Mouse (Mus musculus) cerebellum, postnatal 25 days (tissue): ENCODE data around the gene Tgtp2.
"Not testable (repeated sequence)": the region's sequence is repeated elsewhere in the genome, so short reads cannot be mapped to it uniquely, and the experiment has no call there.

Experiments used
- DNase-seq, 2 experiments: peaks; one replicate each; pipeline ENCODE4 v3.0.0; 2021; ENCODE audit warnings: mixed read lengths in 2 of 2

The Tgtp2 gene

DNA sequence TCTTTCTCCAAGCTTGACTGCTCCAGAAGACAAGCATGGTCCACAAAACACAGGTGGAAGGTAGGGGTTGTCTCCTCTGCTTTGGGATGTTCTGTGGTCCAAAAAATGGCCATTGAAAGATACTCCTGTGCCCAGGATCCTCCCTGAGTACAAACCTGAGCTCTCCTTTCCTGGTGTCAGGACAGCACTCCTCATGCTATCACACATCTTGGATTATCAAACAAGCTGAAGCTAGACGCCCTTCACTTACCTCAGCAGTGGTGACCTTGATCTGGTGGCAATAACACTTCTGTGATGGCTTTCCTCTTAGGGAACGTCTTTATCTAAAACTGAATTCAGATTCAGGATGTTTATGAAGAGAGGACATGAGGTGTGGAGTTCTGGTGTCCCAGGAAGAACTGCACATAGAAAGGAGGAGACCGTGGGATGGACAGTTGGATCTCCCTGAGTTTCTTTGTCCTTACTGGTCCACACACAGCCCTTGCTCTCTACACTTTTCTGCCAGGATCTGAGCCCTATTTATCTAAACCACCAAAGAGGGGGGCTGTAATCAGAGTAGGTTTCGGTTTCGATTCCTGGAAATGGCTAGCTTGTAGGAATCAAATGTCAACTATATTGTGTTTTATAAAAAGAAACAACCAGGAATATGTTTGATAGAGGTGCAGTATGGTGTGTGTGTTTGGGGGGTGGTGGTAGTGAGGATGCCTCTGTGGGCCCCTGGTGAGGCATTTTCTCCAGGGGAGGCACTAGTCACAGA, at the start of gene Tgtp2:
Gene Tgtp2, minus strand, starts transcription at position 494 of the 757 bp plus-strand sequence.
- DNase-seq: not testable (repeated sequence)

DNA sequence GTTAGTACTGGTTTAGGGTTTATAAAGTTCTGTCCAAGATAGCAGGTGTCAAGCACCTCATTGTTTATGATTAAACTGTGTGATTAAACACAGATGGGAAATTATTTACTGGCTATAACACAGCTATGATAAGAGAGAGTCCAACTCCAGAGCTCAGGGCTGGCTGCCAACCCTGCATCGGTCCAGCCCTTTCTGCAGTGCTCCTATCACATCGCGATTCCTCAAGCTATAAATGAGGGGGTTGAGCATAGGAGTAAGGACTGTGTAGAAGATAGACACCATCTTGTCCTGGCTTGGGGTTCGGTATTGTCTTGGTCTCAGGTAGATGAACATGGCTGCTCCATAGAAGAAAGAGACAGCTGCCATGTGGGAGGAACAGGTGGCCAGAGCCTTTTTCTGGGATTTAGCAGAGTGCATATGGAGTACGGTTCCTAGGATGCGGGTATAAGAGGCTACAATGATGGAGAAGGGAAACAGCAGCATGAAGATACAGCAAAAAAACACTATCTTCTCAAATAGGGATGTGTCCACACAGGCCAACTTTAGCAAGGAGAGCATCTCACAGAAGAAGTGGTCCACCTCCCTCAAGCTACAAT, 48.7 kb upstream of the Tgtp2 start:
- no peak for DNase-seq

DNA sequence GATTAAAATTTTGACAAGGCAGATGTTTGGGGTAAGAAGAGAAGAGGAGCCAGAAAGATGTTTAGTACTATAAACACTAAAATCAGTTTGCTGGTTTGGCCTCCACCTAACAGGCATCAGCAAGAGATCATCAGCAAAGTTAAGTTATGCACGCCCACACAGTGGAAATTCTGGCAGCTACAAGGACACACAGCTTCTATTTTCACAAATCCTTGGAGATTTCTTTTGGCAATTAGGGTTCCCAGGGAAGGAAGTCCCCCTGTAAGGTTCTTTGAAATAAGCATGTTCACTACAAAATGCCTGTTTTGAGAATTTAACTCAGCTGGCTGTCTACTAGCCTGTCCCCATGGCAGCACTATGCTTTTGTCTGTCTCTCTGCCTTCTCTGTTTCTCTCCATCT, 47.0 kb upstream of the Tgtp2 start:
- DNase-seq: no peak

DNA sequence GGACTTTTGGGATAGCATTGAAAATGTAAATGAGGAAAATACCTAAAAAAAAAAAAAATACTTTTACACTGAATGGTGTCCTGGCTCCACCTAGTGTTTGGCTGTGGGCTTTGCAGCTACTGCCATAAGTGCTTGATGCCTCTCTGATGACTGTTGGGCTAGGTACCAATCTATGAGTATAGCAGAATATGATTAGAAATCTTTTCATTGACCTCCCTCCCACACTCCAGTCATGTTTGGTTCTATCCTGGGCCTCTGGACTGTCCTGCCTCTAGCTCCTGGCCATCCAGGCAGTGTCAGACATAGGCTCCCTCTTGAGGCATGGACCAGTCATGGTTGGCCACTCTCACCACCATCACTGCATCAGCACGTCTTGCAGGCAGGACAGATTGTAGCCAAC, 44.8 kb upstream of the Tgtp2 start:
- DNase-seq: peak in 1 of 2 experiments; percentile 18

DNA sequence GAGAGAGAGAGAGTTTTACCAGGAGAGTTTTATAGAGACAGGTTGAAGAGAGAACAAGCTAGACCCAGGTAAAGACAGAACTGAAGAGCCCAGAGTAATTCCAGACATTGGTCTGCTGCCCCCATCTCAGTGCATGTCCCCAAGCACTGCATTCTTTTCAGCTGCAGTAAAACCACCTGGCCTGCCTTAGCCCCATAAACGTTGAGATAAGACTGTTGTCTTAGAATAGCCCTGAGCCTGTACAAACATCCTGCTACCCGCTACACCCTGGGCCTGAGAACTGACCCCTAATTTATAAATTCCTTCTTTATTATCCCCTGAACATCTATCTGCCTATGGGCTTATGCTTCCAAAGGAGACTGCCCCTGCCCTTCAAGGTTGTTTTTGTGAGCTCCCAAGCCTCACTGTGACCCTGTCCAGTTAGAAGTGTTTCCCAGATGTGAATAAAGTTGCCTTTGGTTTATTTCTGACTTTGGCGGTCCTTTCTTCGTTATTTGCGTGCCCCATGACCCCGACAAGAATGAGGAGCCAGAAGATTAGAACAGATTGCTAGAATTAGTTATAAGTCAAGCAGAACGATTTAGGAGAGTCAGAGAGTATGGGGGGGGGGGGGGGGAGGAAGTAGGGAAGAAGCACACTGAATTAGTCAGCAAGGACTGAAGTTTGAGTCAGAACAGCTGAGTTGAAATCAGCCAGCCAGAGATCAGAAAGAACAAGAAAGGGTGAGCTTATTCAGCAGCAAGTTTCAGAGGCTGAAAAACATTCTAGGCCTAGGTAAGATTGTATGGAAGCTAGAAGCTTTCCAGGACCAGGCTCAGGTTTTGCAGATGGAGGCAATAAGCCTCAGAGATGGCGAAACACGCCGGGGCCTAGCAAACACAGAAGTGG, 43.9 kb upstream of the Tgtp2 start:
- no peak for DNase-seq

DNA sequence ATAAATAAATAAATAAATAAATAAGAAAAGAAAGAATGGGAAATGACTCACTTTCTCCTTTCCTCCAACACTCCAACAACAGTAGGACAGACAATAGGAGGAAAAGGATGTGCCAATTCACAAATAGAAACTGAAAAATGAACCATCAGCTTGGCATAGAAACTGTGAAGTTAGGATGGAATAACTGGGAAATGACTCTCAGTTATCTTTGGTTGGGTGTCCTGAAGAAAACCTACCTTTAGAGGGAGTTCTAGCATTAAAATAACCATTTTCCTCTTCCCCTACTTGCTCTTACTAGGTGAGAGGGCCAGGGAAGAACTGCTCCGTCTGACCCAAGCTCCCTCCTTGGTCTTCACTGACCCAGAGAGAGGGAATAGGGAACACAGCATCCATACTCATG, 41.7 kb upstream of the Tgtp2 start:
- no peak for DNase-seq

DNA sequence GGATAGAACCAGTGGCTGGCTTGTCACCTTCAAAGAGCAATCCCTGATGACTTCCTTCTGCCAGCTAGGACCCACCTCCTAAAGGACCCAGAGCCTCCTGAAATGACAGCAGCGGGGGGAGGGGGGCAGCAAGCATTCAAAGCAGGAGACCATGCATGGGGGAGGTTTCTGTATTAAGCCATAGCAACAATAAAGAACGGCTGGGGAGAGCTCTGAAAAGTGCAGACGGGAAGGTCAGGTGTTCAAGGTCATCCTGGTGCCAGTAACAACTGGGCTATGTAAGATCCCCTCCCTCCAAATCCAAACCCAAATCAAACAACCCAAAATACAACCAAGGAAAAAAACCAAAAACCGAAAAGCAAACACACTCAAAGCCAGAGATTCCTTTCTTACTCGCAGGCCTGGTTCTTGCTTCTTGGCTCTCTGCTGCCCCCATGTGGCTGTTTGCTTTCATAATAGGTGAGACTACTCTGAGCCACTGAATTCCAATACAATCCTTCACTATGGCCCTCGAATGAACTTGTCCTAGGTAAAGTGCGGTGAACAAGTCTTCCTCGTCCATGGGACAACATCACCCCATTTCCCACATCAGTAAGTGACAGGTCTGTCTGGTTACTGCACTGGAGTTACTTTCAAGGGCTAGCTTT, 39.2 kb upstream of the Tgtp2 start:
- peak; percentile 77 to 90 for DNase-seq

DNA sequence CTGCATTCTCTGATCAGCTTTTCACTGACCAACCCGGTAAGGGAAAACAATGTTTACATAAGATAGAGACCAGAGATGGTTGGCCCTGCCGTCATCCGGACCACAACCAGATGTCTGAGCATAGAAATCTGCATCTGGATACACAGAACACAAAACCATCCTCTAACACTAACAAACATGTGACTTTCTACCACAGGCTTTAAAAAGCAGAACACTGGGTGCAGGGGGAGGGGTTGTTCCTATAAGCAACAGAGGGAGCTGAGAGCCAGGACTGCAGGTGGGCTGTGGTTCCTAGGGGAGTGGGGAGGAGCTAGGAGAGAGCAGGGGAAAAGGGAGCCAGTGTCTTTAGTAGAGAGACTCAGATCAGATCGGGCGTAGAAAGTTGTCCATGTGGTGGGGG, 37.5 kb upstream of the Tgtp2 start:
- no peak for DNase-seq

DNA sequence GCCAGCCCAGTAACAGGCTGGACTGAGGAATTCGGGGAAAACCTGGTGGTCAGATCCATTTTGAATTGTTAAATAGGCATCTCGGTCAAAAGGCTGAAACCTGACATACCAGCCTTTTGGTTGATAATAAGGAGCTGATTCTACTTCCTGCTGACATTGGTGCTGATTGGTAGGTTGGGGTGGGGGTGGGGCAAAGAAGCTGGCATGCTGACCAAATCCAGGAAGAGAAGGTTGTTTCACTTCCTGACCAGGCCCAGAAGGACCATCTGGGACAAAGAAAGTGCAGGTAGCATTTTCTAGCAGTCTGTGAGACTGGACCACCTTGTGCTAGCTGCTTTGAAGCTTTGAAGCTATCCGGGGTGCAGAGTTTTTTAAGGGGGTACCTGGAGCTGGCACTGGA, 36.4 kb upstream of the Tgtp2 start:
- DNase-seq: no peak

DNA sequence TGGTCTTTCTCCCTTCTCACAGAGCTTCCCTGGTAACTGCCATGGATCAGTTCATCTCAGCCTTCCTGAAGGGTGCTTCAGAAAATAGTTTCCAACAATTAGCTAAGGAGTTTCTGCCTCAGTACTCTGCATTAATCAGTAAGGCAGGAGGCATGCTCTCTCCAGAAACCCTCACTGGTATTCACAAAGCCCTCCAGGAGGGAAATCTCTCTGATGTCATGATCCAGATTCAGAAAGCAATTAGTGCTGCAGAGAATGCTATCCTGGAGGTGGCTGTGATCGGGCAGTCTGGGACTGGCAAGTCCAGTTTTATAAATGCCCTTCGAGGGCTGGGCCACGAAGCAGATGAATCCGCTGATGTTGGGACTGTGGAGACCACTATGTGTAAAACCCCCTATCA, 31.4 kb upstream of the Tgtp2 start:
- no peak for DNase-seq

DNA sequence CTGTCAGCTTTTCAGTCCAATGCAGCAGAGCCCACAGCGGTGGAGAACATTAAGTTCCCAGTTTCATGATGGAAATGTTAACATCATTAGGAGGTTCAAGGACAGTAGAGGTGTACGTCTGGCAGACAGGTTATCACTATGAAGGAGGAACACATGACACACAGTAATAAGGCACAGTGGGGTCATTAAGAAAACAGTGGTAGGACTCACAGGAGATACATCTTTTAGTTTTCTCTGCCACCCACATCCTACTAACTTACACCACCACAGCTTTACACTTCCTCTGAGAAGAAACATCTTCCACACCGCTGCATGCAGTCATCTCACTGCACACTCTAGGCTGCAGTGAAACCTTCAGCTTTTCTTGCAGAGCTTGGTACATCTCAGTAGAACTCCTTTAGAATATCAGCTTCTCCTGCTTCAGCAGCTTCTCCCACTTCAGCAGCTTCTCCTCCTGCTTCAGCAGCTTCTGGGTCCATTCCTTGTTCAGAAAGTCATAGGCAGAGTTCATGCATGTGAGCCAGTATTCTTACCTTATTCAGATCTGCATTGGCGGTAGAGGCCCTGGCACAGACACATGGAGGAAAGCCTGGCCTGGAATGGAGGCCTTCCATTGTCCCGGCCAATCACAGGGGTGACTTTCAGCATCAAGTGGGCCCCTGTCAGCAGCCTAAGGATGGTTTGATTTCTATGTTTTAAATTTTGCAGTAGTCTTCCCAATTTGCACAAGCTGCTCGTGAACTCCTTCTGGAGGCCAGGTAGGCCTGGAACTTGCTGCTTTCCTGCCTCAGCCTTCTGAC, 30.1 kb upstream of the Tgtp2 start:
- no peak for DNase-seq

DNA sequence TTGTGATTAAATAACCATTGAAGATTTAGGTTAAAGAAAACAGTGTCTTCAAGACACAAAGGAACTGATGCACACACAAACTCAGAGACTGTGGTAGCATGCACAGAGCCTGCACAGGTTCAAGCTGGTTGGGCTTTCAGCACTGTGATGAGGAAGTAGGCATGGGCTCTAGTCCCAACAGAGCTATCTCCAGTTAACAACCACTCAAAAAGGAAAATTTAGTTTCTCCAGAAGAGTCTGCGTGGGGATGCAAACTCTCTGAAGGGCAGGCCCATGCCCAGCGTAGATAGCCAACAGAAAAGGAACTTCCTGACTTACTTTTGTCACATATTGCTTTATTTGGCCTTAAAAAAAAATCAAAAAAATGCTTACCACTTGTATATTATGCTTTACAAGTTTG, 28.8 kb upstream of the Tgtp2 start:
- no peak for DNase-seq

DNA sequence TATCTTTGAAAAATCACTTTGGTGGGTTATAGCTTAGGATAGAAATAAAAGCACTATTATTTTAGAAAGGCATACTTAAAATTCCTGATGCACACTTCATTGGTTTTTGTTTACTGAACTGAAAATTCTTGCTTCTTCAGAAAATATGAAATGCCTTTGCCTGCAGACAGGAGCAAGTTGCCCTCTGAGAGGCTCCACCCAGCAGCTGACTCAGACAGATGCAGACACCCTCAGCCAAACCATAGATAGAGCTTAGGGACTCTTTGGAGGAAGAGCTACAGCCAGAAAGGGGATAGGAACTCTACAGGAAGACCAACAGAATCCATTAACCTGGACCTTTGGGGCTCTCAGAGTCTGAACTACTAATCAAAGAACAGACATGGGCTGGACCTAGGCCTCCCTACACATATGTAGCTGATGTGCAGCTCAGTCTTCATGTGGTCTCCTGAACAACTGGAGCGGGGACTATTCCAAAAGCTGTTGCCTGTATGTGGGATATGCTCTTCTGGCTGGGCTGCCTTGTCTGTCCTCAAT, 28.1 kb upstream of the Tgtp2 start:
- DNase-seq: no peak

DNA sequence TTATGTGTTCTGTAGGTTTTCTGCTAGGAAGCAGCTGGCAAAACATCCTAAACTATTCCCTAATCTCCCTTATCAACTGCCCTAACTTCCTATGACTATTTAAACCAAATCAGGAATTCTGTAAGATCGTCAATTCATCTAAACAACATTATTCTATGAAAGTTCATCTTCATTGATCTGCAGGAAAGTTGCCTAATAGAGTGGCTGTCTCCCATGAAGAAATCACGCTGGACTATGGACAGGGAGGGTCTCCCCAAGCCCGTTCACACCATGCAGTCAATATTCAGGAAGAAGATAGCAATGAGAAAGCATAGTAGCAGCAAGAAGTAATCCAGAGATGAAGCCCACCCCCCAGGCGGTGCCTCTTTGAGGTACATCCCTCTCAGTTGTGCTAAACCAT, 27.2 kb upstream of the Tgtp2 start:
- DNase-seq: no peak

DNA sequence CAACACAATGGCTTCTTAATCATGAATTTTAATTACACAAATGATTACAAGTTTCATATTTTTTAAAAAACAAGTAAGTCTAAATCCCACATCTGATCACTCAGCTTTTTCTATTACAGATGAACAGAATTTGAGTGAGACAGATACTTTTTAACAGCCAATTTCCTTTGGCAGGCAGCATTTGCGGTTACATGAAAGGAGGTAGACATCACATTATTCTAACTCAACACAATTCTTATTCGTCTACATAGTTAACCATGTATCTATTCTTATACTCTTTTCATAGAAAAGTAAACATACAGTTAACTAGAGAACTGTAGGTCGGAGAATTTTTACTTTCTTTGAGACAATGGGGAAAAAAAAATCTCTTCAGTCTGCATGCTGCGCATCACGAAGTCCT, 26.5 kb upstream of the Tgtp2 start:
- DNase-seq: no peak

DNA sequence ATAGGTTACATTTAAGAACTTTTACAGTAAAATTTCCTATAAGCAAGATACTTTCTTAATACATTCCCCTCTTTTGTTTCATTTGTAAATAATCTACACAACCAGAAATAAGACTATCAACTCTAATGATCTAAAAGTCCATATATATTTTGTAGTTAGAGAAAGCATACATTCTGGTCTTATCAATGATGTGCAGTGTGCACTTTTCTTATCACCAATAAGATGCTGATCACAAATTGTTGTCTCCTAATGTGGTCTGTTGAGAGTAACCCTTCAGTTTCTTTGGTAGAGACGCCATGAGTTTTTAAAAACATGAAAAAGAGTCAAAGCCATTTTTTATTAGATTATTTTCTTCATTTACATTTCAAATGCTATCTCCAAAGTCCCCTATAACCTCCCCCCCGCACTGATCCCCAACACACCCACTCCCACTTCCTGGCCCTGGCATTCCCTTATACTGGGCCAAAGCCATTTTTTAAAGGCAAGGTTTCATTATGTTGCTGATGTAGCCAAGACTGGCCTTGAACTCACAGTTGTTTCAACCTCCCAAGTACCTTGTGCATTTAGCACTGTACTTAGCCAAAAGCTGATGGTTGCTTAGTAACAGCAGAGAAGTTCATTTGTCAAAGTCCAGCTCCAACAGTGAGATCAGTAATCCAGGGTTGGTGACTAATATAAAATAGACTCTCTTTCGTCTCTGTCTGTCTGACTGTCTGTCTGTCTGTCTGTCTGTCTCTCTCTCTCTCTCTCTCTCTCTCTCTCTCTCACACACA, 25.9 kb upstream of the Tgtp2 start:
- DNase-seq: no peak

DNA sequence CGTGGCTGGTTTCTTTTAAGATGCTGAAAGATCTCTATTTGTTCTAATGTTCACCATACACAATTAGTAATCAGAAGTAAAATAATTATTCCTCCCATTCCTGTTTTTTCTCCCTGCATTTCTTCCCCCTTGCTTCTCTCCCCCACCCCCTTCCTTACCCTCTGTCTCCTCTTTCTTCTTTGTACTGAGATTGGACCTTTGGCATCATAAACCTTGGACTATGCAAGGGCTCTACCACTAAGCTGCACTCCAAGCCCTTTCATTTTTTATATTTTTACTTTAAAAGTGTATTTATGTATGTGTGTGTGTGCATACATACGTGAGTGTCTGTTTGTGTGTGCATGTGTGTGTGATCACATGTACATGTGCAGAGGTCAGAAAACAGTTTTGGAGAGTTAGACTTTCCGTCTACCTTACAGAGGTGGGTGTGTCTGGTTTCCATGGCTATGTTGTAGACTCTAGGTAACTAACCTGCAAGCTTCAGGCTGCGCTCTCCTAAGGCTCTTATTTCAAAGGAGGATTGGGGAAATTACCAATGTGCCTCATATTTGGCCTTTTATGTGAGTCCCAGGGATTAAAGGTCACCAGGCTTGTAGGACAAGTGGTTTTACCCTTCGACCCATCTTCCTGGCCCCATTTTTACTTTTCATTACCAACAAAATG, 25.1 kb upstream of the Tgtp2 start:
- DNase-seq: no peak

DNA sequence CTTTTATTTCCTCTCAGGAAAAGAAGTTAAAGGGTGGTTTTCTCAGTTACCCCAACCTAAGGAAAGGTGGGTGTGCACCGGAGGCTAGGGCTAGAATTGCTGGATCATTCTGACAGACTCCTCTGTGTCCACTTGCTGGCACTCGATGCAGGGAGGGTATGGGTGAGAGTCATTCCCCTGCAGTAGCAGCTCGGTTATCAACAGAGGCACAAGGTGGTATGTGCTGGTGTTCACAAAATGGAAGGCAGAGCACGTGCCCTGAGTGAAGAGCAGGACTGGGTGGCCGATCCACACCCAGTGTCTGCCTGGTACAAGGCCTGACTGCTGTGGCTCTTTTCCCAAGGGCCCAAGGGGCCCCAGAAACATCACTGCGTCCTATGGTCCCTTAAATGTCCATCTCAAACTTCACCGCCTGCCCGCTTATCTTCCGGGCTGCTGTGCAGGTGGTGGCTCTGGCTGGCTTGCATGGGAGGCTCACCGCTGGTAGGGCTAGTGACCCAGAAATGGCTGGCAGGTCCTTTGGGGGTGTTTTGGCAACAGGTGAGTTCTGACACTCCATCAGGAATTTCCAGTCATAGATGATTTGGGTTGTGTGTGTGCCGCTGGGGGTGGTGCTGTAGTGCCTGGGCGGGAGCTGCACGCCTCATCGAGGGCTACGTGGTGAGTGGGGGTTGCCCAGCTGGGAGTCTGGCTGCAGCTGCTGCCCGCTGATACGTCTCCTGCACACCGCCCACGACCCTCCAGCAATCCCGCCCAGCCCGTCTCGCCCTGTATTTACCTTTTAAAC, 24.0 kb upstream of the Tgtp2 start:
- no peak for DNase-seq

DNA sequence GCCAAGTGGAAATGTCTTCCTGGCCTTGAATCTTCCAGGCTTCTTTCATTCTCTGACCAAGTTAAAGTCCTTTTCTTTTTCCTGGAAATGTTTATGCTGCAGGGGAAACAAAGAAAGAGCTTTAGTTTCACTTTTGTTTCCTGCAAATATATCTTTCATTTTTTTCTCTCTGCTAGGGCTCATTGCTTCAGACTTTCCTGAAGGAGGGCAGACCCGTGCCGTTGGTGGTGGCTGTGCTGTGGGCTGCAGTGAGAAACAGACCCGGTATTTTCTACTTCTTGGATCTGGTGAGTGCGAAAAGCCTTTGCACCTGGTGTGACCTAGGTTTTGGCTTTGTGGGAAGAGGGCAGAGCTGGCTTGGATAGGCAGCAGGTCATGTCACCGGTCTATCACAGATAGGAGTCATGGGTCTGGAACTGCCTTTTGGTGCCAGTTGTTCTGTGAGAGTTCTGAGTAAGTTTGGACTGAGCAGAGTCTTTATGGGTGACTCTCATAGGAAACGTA, 22.9 kb upstream of the Tgtp2 start:
- no peak for DNase-seq

DNA sequence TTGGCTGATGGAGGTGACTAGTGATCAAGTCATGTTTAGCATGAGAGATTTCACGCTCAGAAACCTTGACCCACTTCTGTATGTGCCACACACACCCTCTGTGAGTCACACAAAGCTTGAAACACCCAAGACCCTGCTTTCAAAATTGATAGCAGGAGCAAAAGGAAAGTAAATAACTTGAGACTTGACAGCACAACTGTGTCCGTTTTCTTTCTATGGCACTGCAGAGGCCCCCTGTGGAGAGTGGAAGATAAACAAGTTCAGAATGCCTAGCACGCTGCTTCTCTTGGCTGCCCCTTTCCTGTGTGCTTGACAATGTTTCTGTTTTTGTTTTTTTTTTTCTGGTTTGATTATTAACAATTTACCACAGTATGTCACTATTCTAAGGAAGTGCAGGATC, 20.9 kb upstream of the Tgtp2 start:
- DNase-seq: no peak
